Mouse (Mus musculus) mouse trophoblast stem cell (cell line): ENCODE measurements around the gene P2rx3.

ENCODE experiments used
- in situ Hi-C, 2 experiments: fragments of 300-500 bp; cut with MseI, MboI; formaldehyde crosslinking; loops; 2 replicates in 1 of 2; 3 replicates in 1 of 2; pipeline ENCODE4 v1.15.1; 2025

P2rx3 gene

DNA sequence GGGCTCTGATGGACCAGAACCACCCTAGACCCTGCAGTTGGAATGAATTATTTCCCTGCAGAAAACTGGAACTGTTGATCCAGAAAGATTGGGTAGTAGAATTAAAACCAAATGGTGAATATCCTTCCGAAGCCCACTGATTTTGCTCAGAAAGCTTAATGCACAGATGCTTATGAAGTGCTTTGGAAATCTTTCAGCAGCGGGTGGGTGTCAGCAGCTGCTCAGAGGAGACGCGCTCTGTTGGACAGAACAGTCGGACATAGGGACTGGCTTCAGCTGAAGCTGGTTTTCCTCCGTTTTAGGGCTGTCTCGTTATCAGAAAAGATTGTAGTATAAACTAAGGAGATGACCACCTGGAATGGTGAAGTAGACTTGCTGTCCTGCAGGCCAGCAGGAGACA is 6.4 kb upstream of the P2rx3 start:
- in situ Hi-C loops = no loop called here

DNA sequence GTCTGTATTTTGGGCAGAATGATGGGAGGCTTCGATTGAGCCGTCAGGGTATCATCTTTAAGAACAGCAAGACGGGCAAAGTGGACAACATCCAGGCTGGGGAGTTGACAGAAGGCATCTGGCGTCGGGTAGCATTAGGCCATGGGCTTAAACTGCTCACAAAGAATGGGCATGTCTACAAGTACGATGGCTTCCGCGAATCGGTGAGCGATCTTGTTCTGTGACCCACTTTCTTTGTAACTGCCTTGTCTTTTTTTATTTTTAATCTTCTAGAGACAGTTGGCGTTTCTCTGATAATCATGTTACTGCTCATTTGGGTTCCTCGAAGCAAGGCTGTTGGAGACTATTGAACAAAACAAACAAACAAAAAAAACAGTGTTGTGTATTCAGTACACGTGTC is 1.1 kb upstream of the P2rx3 start:
- in situ Hi-C loops = no loop called here

DNA sequence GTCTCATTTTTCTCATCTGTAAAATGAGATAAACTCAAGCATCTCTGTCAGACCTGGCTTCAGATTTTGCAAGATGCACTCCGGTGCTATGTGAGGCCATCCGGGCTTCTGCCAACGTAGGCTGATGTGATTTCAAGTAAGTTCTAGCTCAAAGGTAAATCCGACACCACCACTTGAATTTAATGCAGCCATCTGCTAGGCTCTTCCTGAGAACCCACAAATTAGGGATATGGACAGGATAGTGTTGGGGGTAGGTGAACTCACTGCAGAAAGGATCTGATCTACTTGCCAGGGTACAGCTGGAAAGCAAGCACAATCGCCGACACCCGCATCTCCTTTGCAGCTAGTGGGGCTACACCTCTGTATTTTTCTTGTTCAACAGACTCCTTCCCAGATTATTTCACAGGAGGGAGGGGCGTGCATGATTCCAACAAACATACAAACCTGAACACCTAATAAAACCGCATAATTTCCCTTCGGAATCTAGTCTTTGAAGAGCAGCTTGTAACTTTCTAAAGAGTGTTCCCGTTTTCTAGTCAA is 685 bp downstream of the P2rx3 start:
- in situ Hi-C loops = no loop called here

DNA sequence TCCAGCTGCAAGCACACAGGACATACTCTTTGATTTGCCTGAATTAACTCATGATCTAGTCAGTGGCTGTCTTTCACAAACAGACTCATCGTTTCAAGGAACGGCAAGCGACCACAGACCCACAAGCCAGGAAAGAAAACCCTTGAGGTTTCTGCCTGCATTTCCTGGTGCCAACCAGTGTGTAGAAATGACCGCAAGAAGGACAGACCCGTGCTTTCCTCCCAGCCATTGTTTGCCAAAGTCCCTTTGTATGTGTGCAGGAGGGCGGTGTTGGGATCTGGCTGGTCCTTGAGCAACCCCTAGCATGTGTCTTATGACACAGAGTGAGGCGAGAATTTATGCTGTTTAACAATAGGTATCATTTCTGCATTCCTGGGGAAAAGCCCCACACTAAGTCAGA is 3.1 kb downstream of the P2rx3 start:
- in situ Hi-C loops = no loop called here

DNA sequence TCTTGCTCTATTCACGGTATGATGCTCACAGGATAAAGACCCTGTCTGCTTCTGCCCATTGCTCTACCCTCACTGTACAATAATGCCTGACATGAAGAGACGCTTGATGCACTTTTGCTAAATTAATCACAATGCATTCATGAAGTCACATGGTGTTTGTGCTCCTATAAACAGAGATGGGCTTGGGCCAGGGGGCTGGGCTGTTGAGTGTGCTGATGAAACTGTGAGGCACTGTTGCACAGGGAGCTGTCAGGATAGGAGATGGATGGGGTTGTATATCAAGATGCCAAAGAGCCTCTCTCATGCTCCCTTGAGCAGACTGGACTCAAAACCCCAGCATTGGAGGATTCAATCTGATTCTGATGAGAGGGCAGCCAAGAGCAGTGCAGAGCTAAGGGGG is 4.1 kb downstream of the P2rx3 start:
- in situ Hi-C loops = no loop called here

DNA sequence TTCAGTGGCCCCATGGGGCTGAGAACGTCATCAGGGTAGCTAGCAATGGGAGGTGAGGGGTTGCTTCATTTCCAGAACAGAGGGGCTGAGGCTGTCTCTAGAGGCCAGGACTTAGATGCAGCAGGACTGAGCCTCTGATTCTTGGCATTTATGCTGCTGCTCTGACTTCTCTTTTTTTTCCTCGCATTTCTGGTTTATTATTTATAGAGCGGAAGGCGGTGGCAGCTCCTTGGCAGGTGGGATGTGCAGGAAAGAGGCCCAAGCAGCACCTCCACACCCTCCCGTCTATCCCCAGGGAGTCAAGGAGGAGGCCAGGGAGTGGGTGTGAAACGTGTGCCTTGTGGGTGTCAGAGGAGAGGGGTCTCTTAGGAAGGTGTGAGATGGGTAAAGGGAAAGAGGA is 6.3 kb downstream of the P2rx3 start:
- in situ Hi-C loops = no loop called here

DNA sequence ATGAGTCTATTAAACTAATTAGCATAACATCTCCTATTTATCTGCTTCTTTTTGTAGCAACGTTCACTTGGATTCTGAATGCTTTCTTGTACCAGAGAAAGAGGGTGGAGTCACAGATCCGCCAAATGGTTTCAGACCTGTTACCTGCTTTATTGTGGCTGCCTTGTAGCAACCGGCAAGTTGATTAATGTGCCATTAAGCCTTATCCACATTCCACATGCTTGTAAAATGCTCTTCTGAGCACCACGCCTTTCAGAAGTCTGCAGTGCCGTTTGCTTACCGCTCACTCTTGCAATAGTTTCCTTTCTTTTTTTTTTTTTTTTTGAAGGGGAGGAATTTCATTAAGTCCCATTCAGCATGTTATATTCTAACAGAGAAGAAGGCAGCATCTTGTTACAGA is 7.4 kb downstream of the P2rx3 start:
- in situ Hi-C loops = no loop called here

DNA sequence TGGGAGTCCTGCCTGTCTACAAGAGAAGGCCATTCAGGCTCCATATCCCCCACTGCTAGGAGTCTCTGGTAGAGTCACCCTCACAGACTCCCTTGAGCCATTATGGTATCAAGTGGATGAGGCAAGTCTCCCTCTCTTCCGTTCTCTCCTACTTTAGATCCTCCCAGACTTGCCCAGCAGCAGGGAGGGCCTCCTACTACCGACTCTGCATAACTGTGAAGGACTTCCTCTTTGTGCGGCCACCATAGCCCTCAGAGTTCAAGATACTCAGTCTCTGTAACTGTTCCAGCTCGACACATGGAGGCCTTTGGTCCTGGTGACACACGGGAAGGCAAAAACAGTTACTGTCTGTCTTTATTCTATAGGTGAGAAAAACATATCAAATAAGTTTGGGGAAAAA is 10.0 kb downstream of the P2rx3 start:
- in situ Hi-C loops = no loop called here

DNA sequence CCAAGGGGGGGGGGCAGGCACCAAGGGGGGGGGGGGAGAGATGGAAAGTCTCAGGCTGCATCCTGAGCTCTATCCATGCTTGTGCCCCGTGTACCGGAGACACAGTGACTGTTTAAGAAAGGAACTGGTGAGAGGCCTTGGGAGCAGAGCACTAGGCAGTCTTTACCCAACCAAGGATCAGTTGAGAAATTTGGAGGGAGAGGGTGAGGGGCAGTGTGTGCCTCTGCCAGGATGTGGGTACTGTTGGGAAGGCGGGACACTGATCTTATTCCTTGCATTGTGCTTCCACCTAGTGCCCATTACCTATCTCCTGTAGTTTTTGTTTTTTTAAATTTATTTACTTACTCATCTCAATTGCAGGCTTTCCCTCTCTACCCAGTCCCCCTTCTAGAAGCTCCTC is 11.1 kb downstream of the P2rx3 start:
- in situ Hi-C loops = no loop called here

DNA sequence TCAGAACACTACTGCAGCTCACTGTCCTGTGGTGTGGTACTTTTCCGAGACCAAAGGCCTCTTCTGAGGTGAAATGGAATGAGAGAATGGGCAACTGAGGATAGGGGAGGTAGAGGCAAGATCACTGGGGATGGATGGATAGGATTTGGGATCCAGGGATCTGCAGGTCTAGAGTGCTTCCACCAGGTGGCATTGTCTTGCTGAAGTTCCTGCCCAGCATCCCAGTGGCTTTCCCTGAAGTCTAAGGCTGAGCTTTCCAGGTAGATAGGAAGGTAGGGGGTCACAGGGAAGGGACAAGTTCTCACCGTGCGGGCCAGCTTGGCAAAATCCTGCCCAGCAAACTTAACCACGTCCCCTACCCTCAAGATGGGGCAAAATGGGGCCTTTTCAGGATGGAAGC is 15.2 kb downstream of the P2rx3 start:
- in situ Hi-C loops = no loop called here

DNA sequence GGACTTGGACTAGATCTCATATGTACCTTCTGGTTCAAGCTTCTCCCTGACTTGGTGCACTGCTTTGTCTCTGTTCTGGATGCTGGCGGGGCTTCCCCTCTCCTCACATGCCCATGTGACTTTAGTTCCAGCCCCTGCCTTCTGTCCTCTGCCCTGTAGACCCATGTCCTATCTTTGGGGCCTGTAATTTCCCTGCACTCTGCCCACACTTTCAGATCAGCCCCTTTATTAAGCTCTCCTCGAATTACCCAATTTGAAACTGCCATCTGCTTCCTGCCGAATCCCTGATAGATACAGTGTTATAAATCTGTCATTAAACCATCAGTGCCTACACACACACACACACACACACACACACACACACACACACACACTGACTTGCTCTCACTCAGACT is 22.7 kb downstream of the P2rx3 start:
- in situ Hi-C loops = no loop called here

DNA sequence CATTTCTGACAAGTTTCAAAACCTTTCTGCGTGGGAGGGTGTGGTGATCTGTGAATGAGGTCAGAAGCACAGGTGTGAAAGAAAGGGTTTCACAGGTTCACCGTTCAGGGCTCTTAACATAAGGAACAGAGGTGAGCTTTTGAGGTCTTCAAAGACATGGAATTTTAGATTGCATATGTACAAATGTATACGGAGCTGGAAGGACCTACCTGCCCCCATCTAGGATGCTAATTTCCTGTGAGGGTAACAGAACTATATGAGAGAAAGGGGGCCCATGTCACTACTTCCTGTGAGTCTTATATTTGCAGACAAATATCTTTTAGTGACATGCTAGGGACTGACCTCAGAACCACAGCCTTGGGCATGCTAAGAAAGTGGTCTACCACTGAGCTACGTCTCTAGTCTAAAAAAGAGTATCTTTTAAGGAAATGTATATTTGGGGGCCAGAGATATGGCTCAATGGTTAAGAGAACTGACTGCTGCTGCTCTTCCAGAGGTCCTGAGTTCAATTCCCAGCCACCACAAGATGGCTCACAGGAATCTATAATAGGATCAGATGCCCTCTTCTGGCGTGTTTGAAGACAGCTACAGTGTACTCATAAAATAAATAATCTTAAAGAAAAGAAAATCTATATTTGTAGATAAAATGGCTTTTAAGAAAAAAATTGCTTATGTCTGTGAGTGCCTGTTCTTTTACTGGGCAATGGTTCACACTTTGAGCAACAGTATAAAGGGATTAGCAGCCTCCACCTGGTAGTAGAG is 23.3 kb downstream of the P2rx3 start:
- in situ Hi-C loops = no loop called here

DNA sequence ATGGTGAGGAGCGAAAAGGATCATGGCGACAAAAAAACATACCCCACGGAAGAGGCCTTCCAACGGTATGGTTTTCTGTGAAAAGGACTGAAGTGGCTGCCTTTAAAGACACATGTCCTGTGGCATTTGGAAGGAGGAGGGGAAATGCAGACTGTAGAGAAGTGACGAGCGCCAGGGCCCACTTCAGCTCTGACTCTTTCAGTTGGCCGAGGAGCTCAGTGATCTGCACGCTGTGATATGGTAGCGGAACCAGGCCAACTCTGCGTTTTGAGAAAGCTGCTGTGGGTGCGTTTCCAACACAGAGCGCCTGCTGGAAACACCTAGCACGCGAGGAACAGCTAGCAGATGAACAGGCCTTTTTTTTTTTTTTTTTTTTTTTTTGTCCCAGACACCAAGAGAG is 24.6 kb downstream of the P2rx3 start:
- in situ Hi-C loops = no loop called here

DNA sequence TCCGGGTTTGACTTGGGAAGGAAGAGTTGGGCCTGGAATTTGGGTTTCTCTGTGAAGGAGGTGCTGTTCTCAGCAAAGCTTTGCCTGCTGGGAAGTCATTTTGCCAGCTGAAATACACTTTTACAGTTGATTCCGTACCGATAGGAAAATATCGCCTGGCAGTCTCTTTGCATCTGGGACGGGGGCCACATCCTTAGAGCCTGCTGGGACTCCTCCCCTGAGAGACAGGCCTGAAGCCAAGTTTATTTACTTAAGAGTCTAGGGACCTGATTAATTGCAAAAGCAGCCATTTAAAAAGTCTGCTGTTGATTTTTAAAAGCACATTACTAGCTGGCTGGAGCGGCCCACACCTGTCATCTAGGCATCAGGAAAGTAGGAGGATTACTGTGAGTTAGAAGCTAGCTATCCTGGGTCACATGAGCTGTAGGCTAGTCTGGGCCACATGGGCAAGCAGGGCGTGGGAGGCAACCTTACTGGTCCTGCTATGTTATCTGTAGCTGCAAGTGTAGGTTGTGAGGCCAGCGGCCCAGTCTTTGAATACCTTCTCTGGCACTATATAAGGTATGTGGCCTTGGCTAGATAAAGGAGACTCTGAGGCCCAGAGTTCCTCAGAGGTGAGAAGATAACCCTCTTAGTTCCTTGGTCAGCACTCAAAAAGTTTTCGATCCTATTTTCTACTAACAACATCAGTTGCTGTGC is 25.2 kb downstream of the P2rx3 start:
- in situ Hi-C loops = no loop called here

DNA sequence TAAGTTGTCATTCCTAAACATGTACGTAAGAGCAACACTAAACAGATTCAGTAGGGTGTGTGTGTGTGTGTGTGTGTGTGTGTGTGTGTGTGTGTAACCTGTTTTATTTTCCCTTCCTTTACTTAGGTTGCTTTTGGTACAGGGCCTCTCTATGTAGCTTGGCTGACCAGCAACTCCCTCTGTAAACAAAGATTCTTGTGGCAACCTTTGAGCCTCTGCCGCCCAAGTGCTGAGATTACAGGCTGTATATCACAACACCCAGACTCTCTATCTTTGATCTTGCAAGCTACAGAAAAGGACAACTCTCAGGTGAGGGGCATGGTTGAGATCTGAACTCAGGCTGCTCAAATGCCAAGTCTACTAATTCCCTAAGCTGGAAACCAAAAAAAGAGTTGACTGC is 28.1 kb downstream of the P2rx3 start:
- in situ Hi-C loops = loop anchor here (5.0 to 10.0 kb wide), 2 partner anchors 47 to 114 kb away; no protein-coding TSS in a partner anchor

DNA sequence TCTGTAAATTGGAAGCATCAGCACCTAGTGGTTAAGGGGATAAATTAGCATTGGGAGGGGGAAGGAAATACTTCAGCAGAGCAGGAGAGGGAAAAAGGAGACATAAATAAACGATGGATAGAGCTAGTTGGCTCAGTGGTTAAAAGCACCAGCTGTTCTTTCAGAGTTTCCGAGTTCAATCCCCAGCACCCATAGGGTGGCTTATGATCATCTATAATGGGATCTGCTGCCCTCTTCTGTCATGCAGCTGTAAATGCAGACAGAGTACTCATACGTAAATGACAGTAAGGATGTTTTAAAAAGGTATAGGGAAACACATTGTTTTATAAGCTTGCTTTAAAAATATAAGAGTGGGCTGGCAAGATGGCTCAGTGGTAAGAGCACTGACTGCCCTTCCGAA is 29.5 kb downstream of the P2rx3 start:
- in situ Hi-C loops = loop anchor here (5.0 to 10.0 kb wide), 2 partner anchors 45 to 113 kb away; no protein-coding TSS in a partner anchor

DNA sequence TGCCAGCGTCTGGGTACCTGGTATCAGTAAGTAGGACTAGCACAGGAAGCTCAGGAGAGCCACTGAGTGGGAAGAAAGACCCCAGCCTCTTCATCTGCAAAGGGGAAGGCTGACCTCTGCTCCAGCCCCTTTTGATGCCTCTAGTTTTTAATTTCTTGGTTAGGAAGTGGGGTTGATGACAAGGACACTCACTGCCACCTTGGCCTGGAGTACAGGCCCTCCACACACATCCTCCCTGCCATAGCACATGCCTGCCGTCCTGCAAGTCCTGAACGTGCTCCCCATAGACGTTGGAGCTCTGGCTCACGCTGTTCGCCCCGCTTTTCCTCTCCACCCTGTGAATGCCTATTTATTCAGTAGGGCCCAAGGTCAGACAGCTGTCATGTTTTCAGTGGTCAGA is 30.7 kb downstream of the P2rx3 start:
- in situ Hi-C loops = loop anchor here (5.0 to 10.0 kb wide), 2 partner anchors 44 to 112 kb away; no protein-coding TSS in a partner anchor

DNA sequence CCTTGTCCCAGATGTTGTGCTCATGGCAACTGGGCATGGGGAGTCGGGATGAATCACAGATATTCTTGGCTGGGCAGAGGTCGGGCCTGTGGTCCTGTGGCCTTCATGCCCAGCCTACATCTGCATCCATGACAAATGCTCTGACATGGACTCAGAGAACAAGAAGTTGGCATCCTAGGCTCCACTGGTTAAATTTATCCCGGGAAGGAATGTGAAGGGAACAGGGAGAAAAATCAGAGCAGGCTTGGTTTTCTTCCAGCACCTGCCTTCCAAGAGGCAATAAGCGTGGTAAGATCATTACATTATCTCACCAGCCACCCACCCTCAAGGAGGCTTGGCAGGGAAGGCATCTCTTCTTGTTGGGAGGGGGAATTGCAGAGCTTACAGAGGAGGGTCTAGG is 32.9 kb downstream of the P2rx3 start:
- in situ Hi-C loops = loop anchor here in 1 of 2 experiments (10.0 kb wide), 1 partner anchor 110 kb away; no protein-coding TSS in a partner anchor

DNA sequence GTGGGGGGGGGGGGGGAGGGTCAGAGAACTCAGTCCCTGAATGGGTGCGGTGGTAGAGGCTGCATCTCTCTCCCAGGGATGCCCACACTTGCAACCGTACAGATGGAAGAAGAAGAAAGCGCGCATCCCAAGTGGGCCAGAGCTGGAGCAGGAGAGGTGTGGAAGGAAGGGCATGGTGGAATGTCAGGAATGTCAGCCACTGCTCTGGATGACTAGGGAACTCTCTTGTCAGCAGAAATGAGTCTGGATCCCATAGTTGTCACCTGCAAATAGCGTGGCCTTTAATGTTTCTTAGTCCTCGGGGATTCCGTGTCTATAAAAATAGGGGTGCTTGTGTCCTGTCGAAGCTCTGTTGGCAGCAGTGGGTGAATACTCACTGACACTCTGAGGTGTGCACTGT is 34.7 kb downstream of the P2rx3 start:
- in situ Hi-C loops = loop anchor here in 1 of 2 experiments (10.0 kb wide), 1 partner anchor 108 kb away; no protein-coding TSS in a partner anchor

DNA sequence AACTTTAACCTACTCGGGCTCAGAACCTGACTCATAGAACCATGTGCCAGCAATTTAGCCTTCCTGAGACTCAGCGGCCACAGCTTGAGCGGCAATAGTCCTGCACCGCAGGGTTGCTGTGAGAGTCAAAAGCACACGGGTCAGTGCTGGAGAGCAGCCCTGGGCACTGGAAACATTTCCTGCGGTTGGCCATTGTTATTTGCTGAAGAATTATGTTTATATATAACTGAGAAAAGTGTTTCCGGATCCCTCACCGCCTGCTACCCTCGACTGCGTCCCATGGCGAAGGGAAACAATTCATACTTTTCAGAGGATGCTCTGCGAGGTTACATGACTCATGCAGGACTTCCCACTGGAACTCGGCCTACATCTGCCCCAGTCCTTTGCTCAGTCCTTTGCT is 35.8 kb downstream of the P2rx3 start:
- in situ Hi-C loops = loop anchor here in 1 of 2 experiments (10.0 kb wide), 1 partner anchor 107 kb away; no protein-coding TSS in a partner anchor

DNA sequence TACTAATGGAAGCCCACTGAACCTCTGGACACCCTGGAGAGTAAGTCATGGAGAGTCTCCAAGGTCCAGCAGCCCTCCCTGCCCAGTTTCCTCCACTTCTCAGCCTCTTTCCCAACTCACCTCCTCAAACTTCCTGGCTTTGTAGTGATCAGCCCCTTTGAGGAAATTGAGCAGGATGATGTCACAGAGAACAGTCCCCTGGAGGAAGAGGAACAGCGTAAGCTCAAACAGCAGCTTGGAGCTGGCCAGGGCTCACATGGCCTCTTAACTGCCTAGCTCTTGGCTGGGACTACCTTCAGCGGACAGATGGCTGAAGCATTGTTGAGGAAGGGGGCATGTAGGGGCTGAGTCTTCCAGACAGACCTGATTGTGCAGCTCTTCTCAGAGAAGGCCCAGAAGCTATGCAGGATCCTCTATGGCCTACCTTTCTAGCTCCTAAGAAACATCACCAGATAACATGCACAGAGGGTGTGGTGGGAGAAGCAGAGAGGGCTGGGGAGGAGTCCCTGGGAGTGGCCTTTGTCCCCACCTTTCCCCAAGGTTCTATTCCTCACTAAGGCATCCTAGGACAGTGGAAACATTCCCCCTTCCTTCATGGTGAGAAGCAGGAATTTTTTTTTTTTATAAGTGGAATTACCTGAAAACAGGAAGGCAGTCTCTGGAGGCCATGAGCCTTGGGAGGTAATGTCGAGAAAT is 37.6 kb downstream of the P2rx3 start:
- in situ Hi-C loops = loop anchor here in 1 of 2 experiments (10.0 kb wide), 1 partner anchor 105 kb away; no protein-coding TSS in a partner anchor

DNA sequence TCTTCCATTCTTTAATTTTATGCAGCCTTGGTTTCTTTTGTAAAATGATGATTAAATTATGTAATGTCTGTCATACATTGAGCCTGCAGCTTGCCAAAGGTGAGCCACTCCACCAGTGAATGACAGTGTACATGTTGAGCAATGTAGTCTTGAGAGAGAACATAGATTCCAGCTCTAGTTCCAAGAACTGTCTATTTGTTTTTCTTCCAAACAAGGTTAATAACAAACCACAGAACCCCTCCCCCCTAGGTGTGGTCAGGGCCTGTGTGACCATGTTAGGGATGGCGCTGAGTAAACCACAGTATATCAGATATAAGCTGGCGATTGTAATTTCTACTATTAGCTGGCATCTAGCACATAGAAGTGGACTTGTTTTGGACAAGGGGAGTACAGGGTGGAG is 40.9 kb downstream of the P2rx3 start:
- in situ Hi-C loops = no loop called here
